Mouse (Mus musculus): Measurements from ENCODE around the gene Timp2.

The Timp2 gene

DNA sequence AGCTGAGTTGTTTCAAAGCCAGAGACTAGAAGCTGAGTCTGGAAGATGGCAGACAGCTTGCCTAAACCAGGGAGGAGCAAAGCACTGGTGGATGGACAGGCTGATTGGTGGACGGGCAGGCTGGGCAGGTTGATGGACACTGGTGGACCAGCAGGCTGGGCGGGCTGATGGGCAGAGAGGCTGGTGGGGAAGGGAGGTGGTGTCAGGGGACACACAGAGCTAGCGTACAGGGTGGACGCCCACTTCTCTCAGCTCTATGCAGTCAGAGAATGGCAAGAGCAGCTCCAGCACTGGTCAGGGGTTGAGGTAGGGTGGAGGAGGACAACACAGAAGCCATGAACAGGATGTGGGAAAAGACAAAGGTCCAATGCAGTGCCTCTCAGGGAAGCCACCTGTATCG lies 13.7 kb upstream of the Timp2 start:
- DNase-seq, result peak in 1 of 2 experiments; percentile 24

DNA sequence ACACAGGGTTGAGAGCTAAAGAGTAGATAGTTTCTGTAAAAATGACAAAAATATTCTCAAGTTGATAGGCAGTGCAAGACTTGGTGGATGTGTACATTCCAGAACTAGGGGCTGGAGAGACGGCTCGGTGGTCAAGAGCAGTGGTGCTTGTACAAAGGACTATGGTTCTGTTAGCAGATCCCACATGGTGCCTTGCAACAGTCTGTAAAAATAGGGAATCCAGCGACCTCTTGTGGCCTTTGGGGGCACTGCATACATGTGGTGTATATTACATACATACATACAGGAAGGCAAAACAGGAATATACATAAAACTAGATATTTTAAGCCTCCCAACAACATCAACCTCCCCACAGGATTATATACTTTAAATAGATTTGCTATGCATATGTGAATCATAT lies 12.8 kb upstream of the Timp2 start:
- peak; percentile 30 to 37 for DNase-seq

DNA sequence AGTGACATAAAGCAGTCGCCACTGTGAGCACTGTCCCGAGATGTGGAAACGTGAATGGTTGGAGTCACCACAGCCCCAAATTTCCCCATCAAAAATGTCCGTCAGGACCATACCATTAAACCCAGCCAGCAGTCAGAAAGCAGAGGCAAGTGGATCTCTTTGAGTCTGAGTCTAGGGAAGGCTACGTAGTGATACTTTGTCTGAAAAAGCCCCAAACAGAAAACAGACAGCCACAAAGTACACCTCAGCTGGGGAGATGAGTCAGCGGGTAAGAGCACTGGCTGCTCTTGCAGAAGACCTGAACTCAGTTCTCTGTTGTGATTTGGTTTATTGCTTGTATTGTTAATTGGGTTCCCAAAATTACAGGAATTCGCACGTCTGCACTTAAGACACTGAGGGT lies 11.0 kb upstream of the Timp2 start:
- peak in 1 of 2 experiments; percentile 3 for DNase-seq

DNA sequence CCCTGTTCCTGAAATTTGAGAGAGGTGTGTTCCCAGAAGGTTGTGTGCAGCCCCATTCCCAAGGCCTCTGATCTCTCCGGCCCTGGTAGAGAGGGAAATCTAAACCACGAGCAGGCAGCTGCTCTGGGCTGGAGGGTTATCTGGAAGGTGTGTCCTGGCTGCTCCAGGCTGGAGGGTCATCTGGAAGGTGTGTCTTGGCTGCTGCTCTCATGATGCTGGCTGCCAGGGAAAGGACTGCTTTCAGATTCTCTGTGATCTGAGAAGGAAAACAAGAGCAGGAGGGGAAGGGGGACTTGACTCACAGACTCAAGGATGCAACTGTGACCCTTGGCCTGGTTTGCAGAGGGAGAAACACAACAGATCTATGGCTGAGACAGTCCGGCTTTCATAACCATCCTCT lies 10.6 kb upstream of the Timp2 start:
- DNase-seq, result peak in 1 of 2 experiments; percentile 10

DNA sequence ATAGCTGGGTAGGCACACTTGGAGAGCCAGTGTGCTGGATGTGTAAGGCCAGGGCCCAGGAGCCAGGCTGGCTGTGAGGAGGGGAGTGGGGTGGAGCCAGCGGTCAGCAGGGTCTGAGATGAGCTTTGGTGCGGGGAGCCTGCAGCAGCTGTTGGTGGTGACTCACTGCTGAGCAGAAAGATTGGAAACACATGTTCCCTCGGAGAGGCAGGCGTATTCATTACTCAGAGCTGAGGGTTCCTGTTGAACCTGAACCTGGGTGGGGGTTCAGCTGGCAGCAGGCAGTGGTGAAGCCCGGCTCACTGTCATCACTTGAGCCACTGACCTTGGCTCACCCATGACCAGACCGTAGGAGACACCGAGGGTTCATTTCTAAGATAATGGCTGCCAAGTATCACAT lies 9.6 kb upstream of the Timp2 start:
- peak in 1 of 2 experiments; percentile 41 for DNase-seq

DNA sequence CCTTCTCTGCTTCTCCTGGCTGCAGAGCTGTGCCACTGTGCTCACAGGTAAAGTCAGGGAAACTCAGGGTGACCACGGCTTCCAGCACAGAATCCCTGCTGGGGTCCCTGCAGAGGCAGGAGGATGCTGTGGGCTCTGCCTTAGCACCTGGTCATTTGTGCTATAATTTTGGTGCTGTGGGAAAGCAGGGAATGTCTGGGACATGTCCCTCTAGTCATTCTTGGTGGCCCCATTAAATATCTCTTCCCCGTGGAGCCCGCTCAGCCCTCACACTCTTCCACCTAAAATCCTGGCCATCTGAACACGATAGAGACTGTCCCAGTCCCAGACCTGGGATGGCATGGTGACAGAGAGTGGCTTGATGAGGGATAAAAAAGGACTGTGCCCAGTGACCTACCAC lies 8.5 kb upstream of the Timp2 start:
- peak in 1 of 2 experiments; percentile 15 for DNase-seq

DNA sequence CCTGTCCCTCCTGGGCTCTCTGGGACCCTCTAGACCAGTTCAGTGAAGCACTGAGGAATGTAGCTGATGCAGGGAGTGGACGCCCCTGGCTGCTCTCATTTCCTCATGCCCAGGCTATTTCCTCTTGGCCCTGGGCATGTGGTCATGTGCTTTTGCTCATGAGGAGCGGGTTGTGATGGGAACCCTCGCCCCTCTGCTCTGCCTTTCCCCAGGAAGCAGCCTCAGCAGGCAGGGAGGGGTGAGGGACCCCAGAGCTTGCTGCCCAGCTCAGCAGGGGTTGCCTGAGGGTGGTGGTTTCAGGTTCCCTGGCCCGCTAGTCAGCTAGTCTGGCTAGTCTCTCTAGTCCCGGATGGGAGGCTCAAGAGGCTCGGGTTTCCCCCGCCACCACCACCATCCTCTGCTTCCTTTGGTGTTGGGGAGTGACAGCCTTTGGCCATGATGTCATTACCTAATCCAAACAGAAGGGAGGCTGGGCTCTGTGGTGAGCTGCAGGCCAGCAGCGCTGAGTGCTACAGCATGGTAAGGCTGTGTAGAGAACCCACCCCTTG lies 7.5 kb upstream of the Timp2 start:
- peak; percentile 23 to 59 for DNase-seq

DNA sequence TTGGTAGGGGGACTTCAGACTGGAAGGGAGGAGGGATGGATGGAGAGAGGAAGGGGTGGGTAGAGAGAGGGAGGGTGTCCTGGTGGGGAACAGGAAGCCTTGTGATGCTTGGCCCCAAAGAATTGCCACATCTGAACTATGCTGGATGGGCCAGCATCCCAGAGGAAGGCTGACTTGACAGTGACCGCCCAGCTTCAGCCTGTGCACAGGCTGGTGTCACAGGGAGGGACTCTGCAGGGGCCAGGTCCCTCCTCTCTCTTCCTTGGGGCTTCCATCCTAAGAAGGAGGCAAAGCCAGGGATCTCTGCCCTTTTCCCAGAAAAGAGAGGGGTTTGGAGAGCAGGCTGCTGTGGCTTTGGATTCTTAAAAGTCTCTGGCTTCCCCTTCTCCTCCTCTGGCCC lies 7.0 kb upstream of the Timp2 start:
- peak in 1 of 2 experiments; percentile 42 for DNase-seq

DNA sequence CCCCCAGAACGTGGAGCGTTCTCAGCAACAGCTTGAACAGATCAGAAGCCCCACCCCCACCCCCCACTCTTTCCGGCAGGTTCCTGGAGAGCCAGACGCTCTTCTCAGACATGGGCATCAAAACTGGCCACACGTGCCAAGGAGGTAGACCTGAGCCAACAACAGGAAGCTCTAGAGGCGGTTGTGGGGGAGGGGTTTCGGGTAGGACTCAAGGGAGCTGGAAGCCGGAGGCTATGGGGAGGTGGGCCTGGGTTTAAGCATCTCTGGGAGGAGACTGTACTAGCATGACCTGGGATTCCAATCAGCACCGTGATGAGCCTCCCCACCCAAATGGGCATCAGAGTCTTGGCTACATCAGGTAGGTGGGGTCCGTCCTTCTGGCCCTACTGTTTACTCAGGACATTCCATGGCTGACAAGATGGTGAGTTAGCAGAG lies 5.4 kb upstream of the Timp2 start:
- peak in 1 of 2 experiments; percentile 54 for DNase-seq

DNA sequence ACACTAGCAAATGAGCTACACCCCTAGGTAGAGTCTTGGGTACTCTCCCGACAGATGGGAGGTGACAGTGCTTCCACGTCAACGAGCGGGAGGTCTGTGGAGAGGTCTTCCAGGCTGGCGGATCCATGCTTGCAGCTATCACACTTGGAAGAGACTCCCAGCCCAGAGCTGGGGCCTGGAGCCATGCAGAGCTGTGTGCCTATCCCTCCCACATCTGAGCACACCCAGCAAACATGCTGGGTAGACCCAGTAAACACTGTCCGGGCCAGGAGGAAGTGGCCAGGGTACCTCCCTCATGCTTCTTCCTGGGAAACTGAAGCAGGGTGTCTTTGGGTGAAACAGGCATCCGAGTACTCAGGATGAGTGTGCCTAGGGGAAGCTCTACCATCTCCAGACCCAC lies 5.0 kb upstream of the Timp2 start:
- DNase-seq, result peak in 1 of 2 experiments; percentile 38

DNA sequence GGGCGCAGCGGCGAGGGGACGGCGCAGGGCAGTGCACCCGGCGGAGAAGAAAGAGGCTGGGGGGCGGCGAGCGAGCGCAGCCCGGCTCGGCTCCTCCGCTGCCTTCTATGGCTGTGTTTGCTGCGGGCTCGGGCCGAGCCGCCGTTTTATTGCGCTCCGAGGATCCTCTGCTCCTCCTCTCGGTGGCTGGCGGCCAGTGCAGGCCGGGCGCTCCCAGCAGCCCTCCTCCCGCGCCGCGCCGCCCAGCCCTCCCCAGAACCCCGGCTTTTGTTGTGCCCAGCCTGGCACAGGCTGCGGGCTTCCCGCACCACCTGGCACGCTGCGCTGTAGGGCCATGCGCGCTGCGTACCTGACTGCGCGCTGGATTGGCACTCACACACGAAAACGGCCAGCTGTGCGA lies 335 bp downstream of the Timp2 start:
- DNase-seq, result peak; percentile 83 to 86

DNA sequence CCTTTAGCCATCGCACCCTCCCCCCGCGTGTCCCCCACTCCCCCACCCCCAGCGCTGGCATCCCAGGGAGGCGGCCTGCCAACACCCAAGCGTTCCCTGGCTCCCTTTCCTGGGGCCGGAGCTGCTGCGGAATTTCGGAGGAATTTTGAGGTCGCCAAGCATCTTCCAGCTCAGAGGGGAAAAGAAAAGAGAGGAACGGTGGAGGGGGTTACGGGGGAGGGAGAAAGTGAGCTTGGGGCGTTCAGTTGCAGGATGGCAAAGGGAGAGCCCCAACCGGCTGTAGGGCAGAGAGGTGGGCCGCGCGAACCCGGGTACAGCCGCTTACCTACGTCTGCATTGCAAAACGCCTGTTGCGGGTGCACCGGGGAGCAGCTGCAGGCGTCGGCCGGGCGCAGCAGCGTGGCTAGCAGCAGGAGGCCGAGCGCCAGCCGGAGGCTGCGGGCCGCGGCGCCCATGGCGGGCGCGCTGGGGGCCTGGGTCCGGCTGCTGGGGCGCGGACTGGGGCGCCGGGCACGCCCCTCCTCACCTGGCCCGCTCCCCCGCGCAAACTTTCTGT lies 826 bp downstream of the Timp2 start:
- DNase-seq, result peak in 1 of 2 experiments; percentile 29

DNA sequence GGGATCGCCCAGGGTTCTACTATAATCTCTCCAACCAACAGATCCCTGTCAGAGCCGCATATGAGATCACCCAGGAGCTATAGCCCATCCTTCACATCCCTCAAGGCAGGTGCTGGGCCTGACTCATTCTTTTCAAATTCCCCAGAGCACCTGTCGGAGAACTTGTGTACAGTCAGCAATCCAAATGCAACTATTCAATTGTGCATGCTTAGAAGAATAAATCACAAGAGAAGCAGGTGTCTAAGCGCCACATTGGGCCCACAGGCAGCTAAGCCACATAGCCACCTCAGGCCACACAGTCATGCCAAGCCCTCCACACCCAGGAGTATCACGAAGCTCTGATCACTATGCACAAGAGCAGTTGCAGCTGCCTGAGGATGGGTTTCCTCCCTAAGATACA lies 6.0 kb downstream of the Timp2 start:
- DNase-seq, result no peak

DNA sequence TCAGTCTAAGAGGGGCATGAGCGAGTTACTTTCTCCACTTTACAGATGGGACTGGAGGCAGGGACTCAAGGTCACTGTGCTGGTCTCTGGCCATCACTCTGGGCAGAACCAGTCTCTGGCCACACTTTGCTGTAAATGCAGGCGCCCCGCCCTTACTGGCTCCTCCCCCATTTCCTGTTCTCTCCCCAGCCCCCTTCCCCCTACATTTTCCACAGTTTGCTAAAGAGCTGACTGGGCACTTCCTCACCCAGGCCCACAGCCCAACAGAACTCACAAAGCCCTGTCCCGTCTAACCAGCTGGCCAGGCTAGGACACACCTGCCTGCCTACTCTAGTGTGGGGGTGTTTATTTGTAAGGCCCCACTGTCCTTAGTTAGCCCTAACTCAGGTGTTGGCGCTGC lies 6.7 kb downstream of the Timp2 start:
- DNase-seq, result peak; percentile 76

DNA sequence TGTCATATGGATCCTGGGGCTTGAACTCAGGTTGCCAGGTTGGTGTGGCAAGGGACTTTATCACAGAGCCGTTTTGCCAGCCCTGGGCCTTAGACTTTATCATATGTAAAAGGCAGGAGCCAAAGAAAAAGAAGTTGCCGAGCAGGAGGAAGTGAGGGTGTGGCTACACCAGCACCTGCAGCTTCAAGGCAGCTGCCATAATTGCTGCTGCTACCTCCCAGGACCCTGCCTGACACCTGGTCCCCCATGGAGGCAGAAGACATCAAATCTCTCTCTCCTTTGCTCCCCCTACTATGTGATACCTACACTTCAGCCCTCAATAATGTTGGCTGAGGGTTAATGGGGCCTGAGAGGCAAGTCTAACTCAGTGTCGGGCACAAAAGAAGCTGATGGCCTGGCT lies 7.1 kb downstream of the Timp2 start:
- no peak for DNase-seq

DNA sequence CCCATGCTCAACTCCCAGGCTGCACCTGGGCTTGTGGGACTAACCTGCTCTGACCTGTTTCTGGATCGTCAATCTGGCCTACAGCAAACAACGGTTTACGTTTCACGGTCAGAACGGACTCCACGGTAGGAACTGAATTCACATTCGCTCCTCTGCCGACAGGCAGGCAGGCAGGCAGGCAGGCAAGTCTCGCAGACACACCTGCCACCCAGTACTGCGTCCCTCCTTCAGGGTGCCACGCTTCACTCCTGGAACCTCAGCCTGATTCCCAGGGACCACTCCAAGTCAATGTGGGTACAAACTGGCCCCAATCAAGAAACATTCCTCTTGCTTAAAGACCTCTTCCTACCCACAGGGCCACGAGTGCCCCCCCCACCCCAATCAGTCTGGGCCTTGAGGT lies 7.6 kb downstream of the Timp2 start:
- no peak for DNase-seq

DNA sequence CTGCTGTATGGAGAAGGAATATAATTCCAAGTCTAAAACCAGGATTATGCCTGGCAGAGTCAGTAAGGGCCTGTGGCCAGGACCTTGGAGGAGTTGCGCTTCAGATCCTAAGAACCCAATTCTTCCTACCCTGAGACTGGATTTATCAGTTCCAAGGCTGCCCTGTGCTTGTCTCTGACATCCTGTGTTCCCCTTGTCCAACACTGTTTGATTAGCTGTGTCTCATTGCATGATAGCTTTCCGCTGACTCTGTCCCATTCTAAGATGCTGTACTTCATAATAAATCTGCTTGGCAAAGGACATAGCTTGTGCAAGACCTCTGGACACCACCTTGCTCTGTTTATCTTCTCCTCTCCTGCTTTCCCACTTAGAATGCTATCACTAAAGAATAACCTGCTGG lies 8.1 kb downstream of the Timp2 start:
- DNase-seq, result no peak

DNA sequence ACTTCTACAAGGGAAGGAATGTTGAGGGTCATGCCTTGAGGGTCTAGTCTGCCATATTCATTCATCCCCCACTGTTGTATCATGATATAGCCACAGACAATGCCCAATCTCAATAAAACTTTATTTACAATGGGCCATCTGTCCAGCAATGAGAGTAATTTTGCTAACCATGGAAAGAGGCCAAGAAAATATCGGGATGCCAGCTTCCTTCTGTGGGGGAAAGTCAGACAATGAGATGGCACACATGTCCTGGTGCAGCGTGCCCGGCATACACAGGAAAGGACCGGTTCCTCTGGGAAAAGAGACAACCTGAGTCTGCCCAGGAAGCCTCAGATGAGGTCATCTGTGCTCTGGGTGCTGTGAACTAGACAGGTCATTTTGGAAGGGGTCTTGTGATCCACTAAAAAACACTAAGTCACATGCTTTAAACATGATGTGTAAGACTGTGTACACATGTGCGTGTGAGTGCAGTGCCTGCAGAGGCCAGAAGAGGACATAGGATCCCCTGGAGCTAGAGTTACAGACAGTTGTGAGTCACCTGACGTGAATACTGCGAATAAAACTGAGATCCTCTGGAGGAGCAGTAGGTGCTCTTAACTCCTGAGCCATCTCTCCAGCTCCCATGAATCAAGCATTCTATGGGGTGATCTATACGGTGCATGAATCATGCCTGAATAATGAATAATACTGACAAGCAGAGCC lies 9.0 kb downstream of the Timp2 start:
- DNase-seq, result no peak

DNA sequence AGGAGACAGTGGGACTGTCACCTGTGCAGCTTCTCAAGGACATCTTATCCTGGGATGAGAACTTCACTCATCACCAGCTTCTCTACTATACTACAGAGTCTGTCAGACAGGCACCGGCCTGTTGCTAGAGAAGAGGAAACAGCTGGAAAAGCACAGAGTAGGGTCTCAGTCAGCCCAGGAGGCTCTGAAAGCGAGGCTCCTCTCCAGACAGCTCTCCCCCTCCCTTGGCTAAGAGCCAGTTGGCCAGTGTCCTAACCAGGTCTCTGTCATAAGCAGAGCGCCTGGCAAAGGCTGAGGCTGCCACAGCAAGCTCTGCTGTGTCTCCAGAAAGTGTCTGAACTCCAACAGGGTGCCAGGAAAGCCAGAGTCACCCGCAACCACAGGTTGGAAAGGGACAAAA lies 9.8 kb downstream of the Timp2 start:
- DNase-seq, result peak; percentile 29 to 58

DNA sequence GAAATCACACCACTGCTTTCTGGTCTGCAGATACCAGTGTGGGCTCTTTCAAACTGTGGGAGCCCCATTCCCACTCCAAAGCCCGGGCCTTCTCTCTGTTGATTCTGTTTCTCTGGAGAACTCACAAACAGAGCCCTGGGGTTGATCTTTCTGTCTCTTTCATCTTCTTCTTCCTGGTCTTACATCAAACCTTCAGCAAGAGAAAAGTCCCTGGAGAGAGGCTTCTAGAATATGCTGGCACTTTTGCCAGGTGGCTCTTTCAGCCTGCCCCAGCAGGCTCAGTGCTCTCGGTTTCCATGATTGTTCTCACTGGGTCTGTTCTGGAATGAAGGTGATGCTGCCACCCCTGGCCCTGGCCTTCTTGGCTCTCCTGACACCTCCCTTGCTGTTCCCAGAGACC lies 11.9 kb downstream of the Timp2 start:
- DNase-seq, result no peak

DNA sequence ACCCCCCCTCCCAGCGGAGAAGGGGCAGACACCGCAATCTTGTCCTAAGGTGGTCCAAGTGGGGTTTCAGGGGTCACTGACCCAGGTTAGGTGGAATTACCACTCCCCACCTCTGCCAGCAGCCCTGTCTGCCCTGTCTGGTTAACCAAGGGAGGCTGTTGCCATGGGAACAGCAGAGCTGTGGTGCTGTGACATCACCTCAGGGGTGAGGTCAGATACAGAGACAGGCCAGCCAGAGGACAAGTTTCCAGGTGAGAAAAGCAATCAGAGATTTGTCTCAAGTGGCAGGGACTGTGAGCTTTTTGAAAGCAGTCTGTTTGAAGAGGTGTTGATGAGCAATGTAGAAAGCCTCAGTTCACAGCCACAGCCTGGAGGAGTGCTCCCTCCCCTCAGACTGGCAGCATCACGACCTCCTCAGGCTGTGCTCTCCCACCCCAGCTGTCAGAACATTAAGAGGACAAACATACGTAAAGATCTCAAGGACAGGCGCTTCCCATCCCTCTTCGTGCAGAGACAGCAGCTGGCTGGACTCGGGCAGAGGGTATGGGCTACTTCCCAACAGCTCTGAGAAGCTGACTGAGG lies 13.0 kb downstream of the Timp2 start, which contains the start of gene Cep295nl:
TSS of gene Cep295nl (minus strand) at position 101 of the 582 bp plus-strand sequence.
- DNase-seq, result peak; percentile 31 to 65

DNA sequence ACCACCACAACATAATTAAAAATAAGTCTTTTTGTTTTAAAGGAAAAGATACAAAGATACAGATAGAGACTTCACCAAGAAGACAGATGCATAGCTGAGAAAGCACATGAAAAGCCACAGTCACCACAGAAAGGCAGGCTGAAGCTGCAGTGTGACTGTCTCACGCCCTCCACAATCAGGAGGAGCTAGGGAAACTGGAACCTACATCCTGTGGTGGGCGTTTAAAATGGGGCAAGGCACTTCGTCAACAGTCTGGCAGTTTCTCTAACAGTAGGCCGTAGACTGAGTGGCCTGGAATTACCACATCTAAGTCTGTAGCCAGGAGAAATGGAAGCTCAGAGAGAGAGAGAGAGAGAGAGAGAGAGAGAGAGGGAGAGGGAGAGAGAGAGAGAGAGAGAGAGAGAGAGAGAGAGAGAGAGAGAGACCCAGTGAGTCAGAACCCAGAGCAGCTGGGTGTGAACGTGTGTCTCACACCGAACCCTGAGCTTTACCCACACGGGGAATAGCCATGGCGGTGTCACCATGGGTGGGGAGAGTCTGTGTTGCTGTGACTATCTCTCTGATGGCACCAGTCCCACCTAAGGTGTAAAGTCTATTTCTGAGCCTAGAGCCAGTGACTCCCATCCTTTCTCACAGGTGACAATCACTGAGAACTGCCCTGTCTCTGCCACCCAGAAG lies 17.9 kb downstream of the Timp2 start:
- DNase-seq, result no peak

DNA sequence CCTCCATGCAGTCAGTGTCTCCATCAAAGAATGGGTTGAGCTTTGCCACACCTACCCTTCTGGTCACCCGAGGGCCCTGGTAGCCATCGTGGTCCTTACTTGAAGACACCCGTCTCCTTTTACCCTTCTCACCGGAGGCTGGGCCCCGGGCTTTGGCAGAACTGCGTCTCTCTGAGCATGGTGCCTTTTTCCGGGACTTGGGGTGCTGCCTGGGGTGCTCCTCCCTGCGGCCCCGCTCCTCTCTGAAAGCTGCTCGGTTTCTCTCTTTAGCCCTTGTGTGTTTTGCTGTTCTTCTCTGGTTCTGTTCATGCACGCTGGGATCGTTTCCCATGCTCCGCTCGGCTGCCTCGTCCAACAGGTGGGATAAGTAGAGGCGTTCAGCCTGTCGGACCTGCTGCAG lies 22.1 kb downstream of the Timp2 start:
- DNase-seq, result no peak

Data from kidney, postnatal 25 days (tissue).